Mouse (Mus musculus): ENCODE measurements around the gene Itgad. TPM values are rescaled to one million over a fixed set of nuclear protein-coding genes. Genes with fewer than 3 reads are reported as not detected.

The Itgad gene
- not detected in 2 replicates for polyA plus RNA-seq (2016; fragmentation: Nextera tagmentation; extraction: Ambion mirVana)

DNA sequence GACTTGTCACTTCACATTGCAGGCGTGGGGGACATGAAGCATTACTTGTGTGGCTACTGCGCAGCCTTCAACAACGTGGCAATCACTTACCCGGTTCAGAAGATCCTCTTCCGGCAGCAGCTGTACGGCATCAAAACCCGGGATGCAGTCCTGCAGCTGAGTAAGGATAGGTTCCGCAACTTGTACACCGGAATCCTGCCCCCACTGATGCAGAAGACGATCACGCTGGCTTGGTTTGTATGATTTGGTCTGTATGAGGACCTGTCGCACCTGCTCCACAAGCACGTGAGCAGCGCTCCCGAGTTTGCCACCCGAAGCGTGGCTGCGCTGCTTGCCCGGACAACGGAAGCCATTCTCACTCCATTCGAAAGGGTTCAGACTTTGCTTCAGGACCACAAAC lies at the start of gene Itgad:
Gene Itgad (plus strand): TSS at position 301 of the 400 bp plus-strand sequence.
- no peak within 1 kb of the TSS for H3K9ac ChIP-seq
- no peaks in the 10 kb centered on the region for H3K36me3 ChIP-seq
- H3K27ac ChIP-seq, result no peak within 1 kb of the TSS
- no peaks in the 10 kb centered on the region for H3K27me3 ChIP-seq
- ATAC-seq (ENCODE audit: insufficient number of reproducible peaks, insufficient read depth, low FRiP score, low TSS enrichment), result no peak
- 91% methylated on average over 21 of the region's 21 CpGs for WGBS
- H3K9me3 ChIP-seq, result no peaks in the 10 kb centered on the region
- no peak within 1 kb of the TSS for H3K4me2 ChIP-seq (replicated peaks)
- H3K4me1 ChIP-seq, result no peaks in the 10 kb centered on the region
- no peak within 1 kb of the TSS for H3K4me3 ChIP-seq

- no peak for ATAC-seq (ENCODE audit: insufficient number of reproducible peaks, insufficient read depth, low FRiP score, low TSS enrichment)
- no peaks in the 10 kb centered on the region for H3K36me3 ChIP-seq
- H3K4me1 ChIP-seq, result no peaks in the 10 kb centered on the region
- no peaks in the 10 kb centered on the region for H3K27me3 ChIP-seq
- no peak overlapping the region for H3K27ac ChIP-seq
- no peak overlapping the region for H3K4me2 ChIP-seq (replicated peaks)
- 47% methylated on average over 4 of the region's 4 CpGs for WGBS
- no peak overlapping the region for H3K4me3 ChIP-seq
- no peaks in the 10 kb centered on the region for H3K9me3 ChIP-seq
- no peak overlapping the region for H3K9ac ChIP-seq
Observed at GRCm38 (mm10) chr7:128105246-128105645, 48.9 kb upstream of the Itgad start.

- no peak overlapping the region for H3K9ac ChIP-seq
- WGBS, result 85% methylated on average over 7 of the region's 7 CpGs
- H3K4me2 ChIP-seq (replicated peaks), result no peak overlapping the region
- no peak for ATAC-seq (ENCODE audit: insufficient number of reproducible peaks, insufficient read depth, low FRiP score, low TSS enrichment)
- H3K36me3 ChIP-seq, result no peaks in the 10 kb centered on the region
- H3K27ac ChIP-seq, result no peak overlapping the region
- no peaks in the 10 kb centered on the region for H3K27me3 ChIP-seq
- H3K9me3 ChIP-seq, result no peaks in the 10 kb centered on the region
- no peak overlapping the region for H3K4me3 ChIP-seq
- H3K4me1 ChIP-seq, result no peaks in the 10 kb centered on the region
Observed at GRCm38 (mm10) chr7:128107462-128107861, 46.7 kb upstream of the Itgad start.

GRCm38 (mm10) chr7:128110314-128110713 lies 43.9 kb upstream of the Itgad start:
- Histone ChIP-seq H3K4me3 (no peak overlapping the region), H3K36me3 (no peaks in the 10 kb centered on the region), H3K9me3 (no peaks in the 10 kb centered on the region), H3K27me3 (no peaks in the 10 kb centered on the region), H3K27ac (no peak overlapping the region), H3K4me1 (no peaks in the 10 kb centered on the region), H3K4me2 (replicated peaks) (no peak overlapping the region), H3K9ac (no peak overlapping the region)
- 72% methylated on average over 2 of the region's 2 CpGs for WGBS
- ATAC-seq (ENCODE audit: insufficient number of reproducible peaks, insufficient read depth, low FRiP score, low TSS enrichment), result no peak

DNA sequence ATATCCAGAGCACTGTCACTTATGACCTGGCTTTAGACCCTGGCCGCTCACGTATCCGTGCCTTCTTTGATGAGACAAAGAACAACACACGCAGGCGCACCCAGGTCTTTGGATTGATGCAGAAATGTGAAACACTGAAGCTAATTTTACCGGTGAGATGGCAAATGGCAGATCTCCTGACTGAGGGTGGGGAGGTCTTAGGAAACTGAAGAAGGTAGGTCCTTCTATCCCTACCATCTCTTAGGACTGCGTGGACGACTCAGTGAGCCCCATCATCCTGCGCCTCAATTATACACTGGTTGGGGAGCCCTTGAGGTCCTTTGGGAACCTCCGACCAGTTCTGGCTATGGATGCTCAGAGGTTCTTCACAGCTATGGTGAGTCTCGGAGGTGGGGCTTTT lies 42.0 kb upstream of the Itgad start:
- Histone ChIP-seq H3K36me3 (no peaks in the 10 kb centered on the region), H3K4me3 (no peak overlapping the region), H3K27me3 (no peaks in the 10 kb centered on the region), H3K9me3 (no peaks in the 10 kb centered on the region), H3K4me2 (replicated peaks) (no peak overlapping the region), H3K4me1 (no peaks in the 10 kb centered on the region), H3K27ac (no peak overlapping the region), H3K9ac (no peak overlapping the region)
- no peak for ATAC-seq (ENCODE audit: insufficient number of reproducible peaks, insufficient read depth, low FRiP score, low TSS enrichment)
- 89% methylated on average over 11 of the region's 11 CpGs for WGBS

DNA sequence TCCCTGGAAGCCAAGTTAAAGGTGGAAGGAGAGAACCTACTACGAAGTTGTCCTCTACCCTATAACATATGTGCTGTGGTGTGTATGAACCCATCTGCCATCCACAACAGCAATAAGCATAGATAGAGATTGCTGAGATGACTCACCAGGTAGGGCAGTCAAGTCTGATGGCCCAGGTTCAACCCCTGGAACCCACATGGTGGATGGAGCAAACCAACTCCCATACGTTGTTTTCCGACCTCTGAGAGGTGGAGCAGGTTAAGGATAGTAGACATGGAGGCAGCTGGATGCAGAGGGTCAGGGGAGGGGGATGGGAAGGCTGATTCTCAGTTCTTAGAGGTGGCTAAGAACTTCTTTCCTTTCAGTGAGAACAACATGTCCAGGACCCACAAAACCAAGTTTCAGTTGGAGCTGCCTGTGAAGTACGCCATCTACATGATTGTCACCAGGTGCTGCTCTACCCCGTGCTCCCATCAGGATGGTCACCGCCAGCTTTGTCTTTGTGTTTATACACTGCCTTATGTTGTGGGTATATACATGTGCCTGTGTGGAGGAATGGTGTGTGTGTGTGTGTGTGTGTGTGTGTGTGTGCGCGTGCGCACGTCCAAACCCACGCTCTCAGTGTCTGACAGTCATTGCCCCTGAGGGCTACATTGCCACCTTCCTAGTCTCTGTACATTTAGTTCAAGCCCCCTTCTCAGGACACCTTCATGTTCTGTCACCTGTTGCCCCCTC lies 39.6 kb upstream of the Itgad start:
- Histone ChIP-seq H3K27ac (no peak overlapping the region), H3K9ac (no peak overlapping the region), H3K27me3 (no peaks in the 10 kb centered on the region), H3K9me3 (no peaks in the 10 kb centered on the region), H3K4me1 (no peaks in the 10 kb centered on the region), H3K4me2 (replicated peaks) (no peak overlapping the region), H3K36me3 (no peaks in the 10 kb centered on the region), H3K4me3 (no peak overlapping the region)
- 93% methylated on average over 11 of the region's 11 CpGs for WGBS
- ATAC-seq (ENCODE audit: insufficient number of reproducible peaks, insufficient read depth, low FRiP score, low TSS enrichment), result no peak

DNA sequence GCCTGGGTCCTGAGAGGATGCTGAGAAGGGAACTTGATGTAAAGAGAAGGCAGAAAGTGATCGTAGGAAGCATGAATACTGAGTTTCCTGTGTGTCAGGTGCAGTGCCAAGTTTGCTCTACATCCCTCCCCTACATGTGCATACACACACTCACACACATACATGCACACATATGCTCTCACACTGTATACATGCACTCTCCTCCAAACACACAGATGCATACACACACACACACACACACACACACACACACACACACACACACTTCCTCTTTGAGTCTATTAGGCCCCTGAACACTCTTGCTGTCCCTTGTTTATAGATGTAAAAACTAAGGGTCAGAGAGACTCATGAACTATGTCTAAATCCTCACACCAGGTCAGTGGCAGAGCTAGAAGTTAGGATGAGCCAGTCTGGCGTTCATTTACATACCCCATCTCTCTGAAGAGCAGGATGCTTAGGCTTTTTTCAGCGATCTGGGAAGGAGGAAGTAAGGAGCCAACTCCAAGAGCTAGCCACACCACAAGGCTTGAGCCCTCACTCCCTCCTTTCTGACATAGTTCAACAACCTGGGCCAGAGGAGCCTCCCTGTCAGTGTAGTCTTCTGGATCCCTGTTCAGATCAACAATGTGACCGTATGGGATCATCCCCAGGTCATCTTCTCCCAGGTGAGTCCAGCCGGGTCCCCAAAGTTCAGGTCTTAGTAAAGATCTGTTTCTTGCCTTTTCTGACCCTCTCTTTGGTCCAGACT lies 38.8 kb upstream of the Itgad start:
- 68% methylated on average over 5 of the region's 5 CpGs for WGBS
- H3K4me3 ChIP-seq, result no peak overlapping the region
- H3K4me1 ChIP-seq, result no peaks in the 10 kb centered on the region

GRCm38 (mm10) chr7:128116396-128116795 lies 37.8 kb upstream of the Itgad start:
- ATAC-seq (ENCODE audit: insufficient number of reproducible peaks, insufficient read depth, low FRiP score, low TSS enrichment), result no peak
- no peak overlapping the region for H3K27ac ChIP-seq

More for the DNA sequence above, 38.8 kb upstream of the Itgad start:
- H3K4me2 ChIP-seq (replicated peaks), result no peak overlapping the region
- H3K27me3 ChIP-seq, result no peaks in the 10 kb centered on the region
- no peak for ATAC-seq (ENCODE audit: insufficient number of reproducible peaks, insufficient read depth, low FRiP score, low TSS enrichment)
- no peak overlapping the region for H3K27ac ChIP-seq
- H3K9ac ChIP-seq, result no peak overlapping the region
- H3K36me3 ChIP-seq, result no peaks in the 10 kb centered on the region
- H3K9me3 ChIP-seq, result no peaks in the 10 kb centered on the region

DNA sequence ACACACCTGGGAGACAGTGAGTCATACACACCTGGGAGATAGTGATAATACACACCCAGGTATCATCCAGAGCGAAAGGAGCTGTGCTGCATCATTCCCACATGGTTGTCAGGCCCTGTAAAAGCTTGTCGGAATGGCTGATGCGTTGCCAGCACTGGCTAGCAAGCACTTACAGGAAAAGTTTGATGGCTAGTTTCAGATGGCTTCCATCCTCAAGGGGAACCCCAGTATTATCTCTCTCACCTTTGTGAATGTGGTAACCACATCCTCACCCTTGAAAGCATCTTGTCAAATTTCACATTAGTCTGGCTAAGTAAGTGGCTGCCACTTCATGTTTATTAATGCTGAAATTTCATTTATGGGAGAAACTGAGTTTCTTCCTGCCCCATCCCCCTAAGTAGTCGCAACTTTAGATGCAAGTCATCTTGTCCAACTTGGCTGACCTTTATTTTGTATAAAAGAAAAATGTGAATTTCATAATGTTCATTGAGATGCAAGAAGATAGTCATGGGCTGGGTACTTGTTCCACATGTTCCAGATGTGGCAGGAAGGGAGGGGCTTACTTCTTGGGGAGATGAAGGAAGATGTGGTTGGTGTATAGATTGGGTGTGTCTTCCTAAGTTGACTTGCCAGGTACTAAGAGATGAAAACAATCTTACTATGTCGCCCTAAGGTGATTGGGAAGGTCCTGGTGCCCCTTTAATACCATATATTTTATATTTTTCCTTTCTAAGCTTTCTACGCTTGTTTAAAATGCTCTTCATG lies 34.3 kb upstream of the Itgad start:
- Histone ChIP-seq H3K27ac (no peak overlapping the region), H3K4me2 (replicated peaks) (no peak overlapping the region), H3K36me3 (no peaks in the 10 kb centered on the region), H3K9me3 (no peaks in the 10 kb centered on the region), H3K4me3 (no peak overlapping the region), H3K4me1 (no peaks in the 10 kb centered on the region), H3K27me3 (no peaks in the 10 kb centered on the region), H3K9ac (no peak overlapping the region)
- WGBS, result 82% methylated on average over 6 of the region's 6 CpGs
- ATAC-seq (ENCODE audit: insufficient number of reproducible peaks, insufficient read depth, low FRiP score, low TSS enrichment), result no peak

More at GRCm38 (mm10) chr7:128116396-128116795, 37.8 kb upstream of the Itgad start:
- no peaks in the 10 kb centered on the region for H3K36me3 ChIP-seq
- H3K27me3 ChIP-seq, result no peaks in the 10 kb centered on the region
- no peak overlapping the region for H3K9ac ChIP-seq
- no peak overlapping the region for H3K4me3 ChIP-seq
- no peak overlapping the region for H3K4me2 ChIP-seq (replicated peaks)
- H3K4me1 ChIP-seq, result no peaks in the 10 kb centered on the region
- WGBS, result 90% methylated on average over 5 of the region's 5 CpGs
- H3K9me3 ChIP-seq, result no peaks in the 10 kb centered on the region

- Histone ChIP-seq H3K27me3 (no peaks in the 10 kb centered on the region), H3K27ac (no peak within 1 kb of the TSS), H3K36me3 (no peaks in the 10 kb centered on the region), H3K9ac (no peak within 1 kb of the TSS), H3K4me2 (replicated peaks) (no peak within 1 kb of the TSS), H3K9me3 (no peaks in the 10 kb centered on the region), H3K4me1 (no peaks in the 10 kb centered on the region), H3K4me3 (no peak within 1 kb of the TSS)
- WGBS, result 82% methylated on average over 8 of the region's 8 CpGs
- no peak for ATAC-seq (ENCODE audit: insufficient number of reproducible peaks, insufficient read depth, low FRiP score, low TSS enrichment)
Observed at GRCm38 (mm10) chr7:128128741-128129720, 25.1 kb upstream of the Itgad start, which contains the start of gene Itgax. TSS of gene Itgax (plus strand) at chr7:128129547.

GRCm38 (mm10) chr7:128132148-128132547 lies 22.0 kb upstream of the Itgad start:
- Histone ChIP-seq H3K36me3 (no peaks in the 10 kb centered on the region), H3K27me3 (no peaks in the 10 kb centered on the region), H3K9me3 (no peaks in the 10 kb centered on the region), H3K4me1 (no peaks in the 10 kb centered on the region), H3K4me2 (replicated peaks) (no peak overlapping the region), H3K27ac (no peak overlapping the region), H3K4me3 (no peak overlapping the region), H3K9ac (no peak overlapping the region)
- WGBS, result 86% methylated on average over 5 of the region's 5 CpGs
- no peak for ATAC-seq (ENCODE audit: insufficient number of reproducible peaks, insufficient read depth, low FRiP score, low TSS enrichment)
